Mouse (Mus musculus) spleen, adult 2 months (tissue): ENCODE results near the gene Mrto4. TPM values are rescaled to one million over a fixed set of nuclear protein-coding genes. Genes with fewer than 3 reads are reported as not detected.

Source experiments
- DNase-seq, 2 experiments: peaks; one replicate each; pipeline versions ENCODE4 v3.0.0 to v3.0.0-alpha.2; 2012 to 2021; ENCODE audit warnings: low spot score in 2 of 2, low read depth in 1 of 2
- H3K27ac ChIP-seq: fragments of 200-500 bp; 2 replicates; pipeline ENCODE4 v1.5.1; 2012; ENCODE audit warnings: low read length, inconsistent platforms; ENCODE audit not compliant: insufficient read depth
- H3K27me3 ChIP-seq: fragments of 200-500 bp; 2 replicates; pipeline ENCODE4 v1.6.1; 2012; ENCODE audit warnings: mild to moderate bottlenecking, moderate library complexity, low read length, inconsistent platforms; ENCODE audit not compliant: control insufficient read depth, insufficient read depth
- H3K36me3 ChIP-seq: fragments of 200-500 bp; 2 replicates; pipeline ENCODE4 v1.6.1; 2012; ENCODE audit warnings: mild to moderate bottlenecking, low read length, inconsistent platforms; ENCODE audit not compliant: control insufficient read depth, insufficient read depth
- H3K4me1 ChIP-seq: fragments of 200-500 bp; 2 replicates; pipeline ENCODE4 v1.6.1; 2011; ENCODE audit warnings: inconsistent platforms; ENCODE audit not compliant: control insufficient read depth, insufficient read depth, insufficient read length
- H3K4me3 ChIP-seq: fragments of 200-500 bp; 2 replicates; pipeline ENCODE4 v1.5.1; 2011; ENCODE audit warnings: mild to moderate bottlenecking, inconsistent platforms; ENCODE audit not compliant: insufficient read depth, insufficient read length; ENCODE audit errors: extremely low read depth
- CTCF ChIP-seq: fragments of 200-500 bp; IDR thresholded peaks from 2 replicates; pipeline ENCODE4 v1.5.1; 2011; ENCODE audit warnings: mild to moderate bottlenecking, inconsistent platforms; ENCODE audit not compliant: insufficient read depth, insufficient read length, insufficient replicate concordance; ENCODE audit errors: extremely low read depth
- POLR2A ChIP-seq: fragments of 200-500 bp; IDR thresholded peaks from 2 replicates; pipeline ENCODE4 v1.6.1; 2011; ENCODE audit warnings: low read depth, low read length, inconsistent platforms
- WGBS: fragments of 180-500 bp; shearing (Covaris S2); methylation state at CpG from one replicate; pipeline ENCODE4 v1.1.7; 2018; 5-methylcytosine and 5-hydroxymethylcytosine counted together
- polyA plus RNA-seq: library from polyadenylated mRNA; depleted of rRNA; stranded (reverse); fragments of >200 nt; gene quantifications from 2 replicates; pipeline ENCODE4 v1.2.3, GENCODE M21; 2012

Mrto4 gene
- polyA plus RNA-seq, 1 experiment, result 15.2 TPM

- WGBS, result 84% methylated on average over 11 of the region's 11 CpGs
- no peak overlapping the region for H3K27ac ChIP-seq
- no peak for DNase-seq
Observed at GRCm38 (mm10) chr4:139318449-139318848, 33.9 kb downstream of the Mrto4 start.

DNA sequence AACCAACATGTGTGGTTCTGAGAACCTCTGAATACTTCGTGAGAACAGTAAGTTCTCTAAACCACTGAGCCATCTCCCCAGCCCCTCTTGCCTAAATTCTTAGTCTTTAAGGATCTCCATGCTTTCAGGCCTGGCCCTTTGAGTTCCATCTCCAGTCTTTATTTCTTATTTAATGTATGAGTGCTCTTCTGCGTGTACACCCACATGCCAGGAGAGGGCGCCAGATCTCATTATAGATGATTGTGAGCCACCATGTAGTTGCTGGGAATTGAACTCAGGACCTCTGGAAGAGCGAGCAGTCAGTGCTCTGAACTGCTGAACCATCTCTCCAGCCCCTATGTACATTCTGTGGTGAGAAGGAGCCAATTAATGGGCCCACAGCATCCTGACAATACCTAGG lies 39.7 kb downstream of the Mrto4 start:
- peaks cover 20% of the 10 kb centered on the region for H3K4me1 ChIP-seq
- H3K4me3 ChIP-seq, result no peak overlapping the region
- peak; percentile 30 to 55 for DNase-seq
- no peak overlapping the region for H3K27ac ChIP-seq
- TF ChIP-seq CTCF (peak; percentile 17; the same call in 1 of the 2 replicates), POLR2A (no peak)
- peaks cover 3% of the 10 kb centered on the region; the same call in 1 of the 2 replicates for H3K36me3 ChIP-seq
- H3K27me3 ChIP-seq, result no peaks in the 10 kb centered on the region
- WGBS, result 57% methylated on average over 4 of the region's 4 CpGs

More at GRCm38 (mm10) chr4:139318449-139318848, 33.9 kb downstream of the Mrto4 start:
- H3K36me3 ChIP-seq, result peaks cover 3% of the 10 kb centered on the region; the same call in 1 of the 2 replicates
- H3K4me3 ChIP-seq, result no peak overlapping the region
- no peaks in the 10 kb centered on the region for H3K27me3 ChIP-seq
- TF ChIP-seq POLR2A (no peak), CTCF (no peak)
- no peaks in the 10 kb centered on the region for H3K4me1 ChIP-seq

GRCm38 (mm10) chr4:139311707-139312106 lies 40.7 kb downstream of the Mrto4 start:
- Histone ChIP-seq H3K4me3 (peak overlapping the region; percentile 73; the same call in 1 of the 2 replicates), H3K27me3 (no peaks in the 10 kb centered on the region), H3K4me1 (peaks cover 22% of the 10 kb centered on the region), H3K27ac (no peak overlapping the region), H3K36me3 (peaks cover 3% of the 10 kb centered on the region; the same call in 1 of the 2 replicates)
- DNase-seq, result no peak
- 40% methylated on average over 14 of the region's 14 CpGs for WGBS
- TF ChIP-seq POLR2A, result no peak
- no peak for TF ChIP-seq CTCF

GRCm38 (mm10) chr4:139310899-139311701 lies 41.3 kb downstream of the Mrto4 start:
- DNase-seq, result no peak
- no peak overlapping the region for H3K27ac ChIP-seq
- TF ChIP-seq CTCF (no peak), POLR2A (no peak)
- H3K4me3 ChIP-seq, result peak overlapping the region; percentile 73
- peaks cover 22% of the 10 kb centered on the region for H3K4me1 ChIP-seq
- under 1% methylated on average over 53 of the region's 53 CpGs for WGBS
- H3K27me3 ChIP-seq, result no peaks in the 10 kb centered on the region
- peaks cover 3% of the 10 kb centered on the region; the same call in 1 of the 2 replicates for H3K36me3 ChIP-seq

DNA sequence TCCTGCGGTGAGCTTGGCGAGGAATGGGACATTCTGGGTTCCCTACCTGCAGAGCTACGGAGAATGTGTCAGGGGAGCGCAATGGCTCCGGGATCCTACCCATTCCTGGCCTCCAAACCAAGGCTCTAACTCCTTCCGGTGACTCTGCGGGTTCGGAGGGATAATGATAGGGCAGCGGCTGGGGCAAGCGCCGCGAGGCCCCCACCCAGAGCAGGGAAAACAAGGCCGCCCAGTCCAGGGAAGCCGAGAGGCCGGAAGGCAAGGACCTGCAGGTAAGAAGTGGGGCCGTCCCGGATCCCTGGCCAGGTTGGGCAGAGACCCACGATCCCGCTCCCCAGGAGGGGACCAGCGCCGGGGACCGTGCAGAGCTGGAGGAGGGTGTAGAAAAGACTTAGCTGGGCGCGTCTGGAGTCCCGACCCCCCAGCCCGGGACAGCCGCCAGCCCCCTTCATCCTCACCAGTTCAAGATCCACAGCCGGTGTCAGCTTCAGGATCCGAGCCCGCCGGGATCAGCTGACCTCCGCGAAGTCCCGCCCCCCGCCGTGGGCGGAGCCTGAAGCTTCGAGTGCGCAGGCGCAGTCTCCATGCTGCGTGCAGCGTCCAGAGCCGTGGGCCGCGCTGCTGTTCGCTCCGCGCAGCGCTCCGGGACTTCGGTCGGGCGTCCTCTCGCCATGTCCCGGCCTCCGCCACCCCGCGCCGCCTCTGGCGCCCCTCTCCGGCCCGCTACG lies 42.0 kb downstream of the Mrto4 start, which contains the start of the genes Pqlc2 and Akr7a5:
Gene Pqlc2, minus strand, starts transcription at position 538 of the 728 bp plus-strand sequence.
Gene Akr7a5, plus strand, starts transcription at position 574 of the 728 bp plus-strand sequence.
- WGBS, result 1% methylated on average over 60 of the region's 63 CpGs
- peak; percentile 77 for TF ChIP-seq POLR2A
- no peak for TF ChIP-seq CTCF
- H3K4me3 ChIP-seq, result peak within 1 kb of the TSS; percentile 73
- peak within 1 kb of the TSS; percentile 54; the same call in 1 of the 2 replicates for H3K27ac ChIP-seq
- H3K27me3 ChIP-seq, result no peaks in the 10 kb centered on the region
- peaks cover 3% of the 10 kb centered on the region; the same call in 1 of the 2 replicates for H3K36me3 ChIP-seq
- H3K4me1 ChIP-seq, result peaks cover 27% of the 10 kb centered on the region
- peak; percentile 74 to 97 for DNase-seq

DNA sequence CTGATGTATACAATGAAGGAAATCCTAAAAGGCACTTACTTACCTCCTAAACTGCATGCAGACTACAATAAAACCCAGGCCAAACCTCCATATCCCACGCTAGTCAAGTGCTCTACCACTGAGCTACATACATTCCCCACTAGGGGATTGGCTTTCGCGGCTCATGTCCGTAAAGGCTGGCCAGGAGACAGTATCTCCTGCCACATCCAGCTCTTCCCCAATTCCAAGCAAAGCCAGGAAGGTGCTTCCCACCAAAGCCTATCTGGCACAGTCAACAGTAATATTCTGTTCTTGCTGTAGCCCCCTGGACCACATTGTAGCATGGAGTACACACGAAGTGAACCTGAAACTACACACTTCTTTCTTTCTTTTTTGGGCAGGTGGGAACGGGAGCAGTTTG lies 42.7 kb downstream of the Mrto4 start:
- Histone ChIP-seq H3K36me3 (peaks cover 3% of the 10 kb centered on the region; the same call in 1 of the 2 replicates), H3K4me3 (peak overlapping the region; percentile 73), H3K4me1 (peaks cover 27% of the 10 kb centered on the region), H3K27me3 (no peaks in the 10 kb centered on the region), H3K27ac (no peak overlapping the region; the same call in 1 of the 2 replicates)
- no peak for DNase-seq
- WGBS, result 59% methylated on average over 6 of the region's 6 CpGs
- TF ChIP-seq POLR2A (no peak), CTCF (no peak)
